Mouse (Mus musculus): ENCODE data around the gene Mlf1. TPM values are rescaled to one million over a fixed set of nuclear protein-coding genes. Genes with fewer than 3 reads are reported as not detected.

Gene Mlf1
- polyA plus RNA-seq (2012; rRNA removed): 0.08 TPM in 1 of 2 replicates, not detected in the other

GRCm38 (mm10) chr3:67373872-67374271 lies at the start of gene Mlf1:
Gene Mlf1 (plus strand): TSS chr3:67374097.
- no peak within 1 kb of the TSS for H3K27ac ChIP-seq (ENCODE audit: insufficient read depth, low read length)
- peaks cover 6% of the 10 kb centered on the region for H3K4me1 ChIP-seq (ENCODE audit: control insufficient read depth, insufficient read depth, insufficient read length)
- peak within 1 kb of the TSS; percentile 32; the same call in 1 of the 2 replicates for H3K4me3 ChIP-seq (ENCODE audit: extremely low read depth, insufficient read depth, insufficient read length)
- WGBS: under 1% methylated on average over 35 of the region's 35 CpGs
- no peak for TF ChIP-seq POLR2A (IDR thresholded peaks at IDR 0.05; ENCODE audit: low read depth, low read length)
- TF ChIP-seq CTCF (IDR thresholded peaks at IDR 0.05; ENCODE audit: extremely low read depth, insufficient read depth, insufficient read length, insufficient replicate concordance): no peak
- H3K36me3 ChIP-seq (ENCODE audit: control insufficient read depth, insufficient read depth, low read length): no peaks in the 10 kb centered on the region
- DNase-seq (ENCODE audit: low read depth in 1 of 2, low spot score in 2 of 2): peak; percentile 32 to 44
- H3K27me3 ChIP-seq (ENCODE audit: control insufficient read depth, insufficient read depth, low read length): peaks cover 10% of the 10 kb centered on the region

- 49% methylated on average over 3 of the region's 3 CpGs for WGBS
These were observed 34.3 kb upstream of the Mlf1 start for GRCm38 (mm10) chr3:67339558-67339957.

GRCm38 (mm10) chr3:67340921-67341320 lies 33.0 kb upstream of the Mlf1 start:
- Histone ChIP-seq H3K4me3 (ENCODE audit: extremely low read depth, insufficient read depth, insufficient read length) (no peak overlapping the region), H3K27me3 (ENCODE audit: control insufficient read depth, insufficient read depth, low read length) (no peaks in the 10 kb centered on the region), H3K4me1 (ENCODE audit: control insufficient read depth, insufficient read depth, insufficient read length) (no peaks in the 10 kb centered on the region), H3K27ac (ENCODE audit: insufficient read depth, low read length) (no peak overlapping the region), H3K36me3 (ENCODE audit: control insufficient read depth, insufficient read depth, low read length) (no peaks in the 10 kb centered on the region)
- TF ChIP-seq POLR2A (IDR thresholded peaks at IDR 0.05; ENCODE audit: low read depth, low read length) (no peak), CTCF (IDR thresholded peaks at IDR 0.05; ENCODE audit: extremely low read depth, insufficient read depth, insufficient read length, insufficient replicate concordance) (no peak)
- WGBS: 89% methylated on average over 7 of the region's 7 CpGs
- no peak for DNase-seq (ENCODE audit: low read depth in 1 of 2, low spot score in 2 of 2)

More at GRCm38 (mm10) chr3:67339558-67339957, 34.3 kb upstream of the Mlf1 start:
- H3K4me1 ChIP-seq (ENCODE audit: control insufficient read depth, insufficient read depth, insufficient read length): no peaks in the 10 kb centered on the region
- H3K27ac ChIP-seq (ENCODE audit: insufficient read depth, low read length): no peak overlapping the region
- no peaks in the 10 kb centered on the region for H3K27me3 ChIP-seq (ENCODE audit: control insufficient read depth, insufficient read depth, low read length)
- no peak for TF ChIP-seq POLR2A (IDR thresholded peaks at IDR 0.05; ENCODE audit: low read depth, low read length)
- no peak for TF ChIP-seq CTCF (IDR thresholded peaks at IDR 0.05; ENCODE audit: extremely low read depth, insufficient read depth, insufficient read length, insufficient replicate concordance)
- no peak overlapping the region for H3K4me3 ChIP-seq (ENCODE audit: extremely low read depth, insufficient read depth, insufficient read length)
- DNase-seq (ENCODE audit: low read depth in 1 of 2, low spot score in 2 of 2): no peak
- H3K36me3 ChIP-seq (ENCODE audit: control insufficient read depth, insufficient read depth, low read length): no peaks in the 10 kb centered on the region

- H3K4me1 ChIP-seq (ENCODE audit: control insufficient read depth, insufficient read depth, insufficient read length): no peaks in the 10 kb centered on the region
- H3K36me3 ChIP-seq (ENCODE audit: control insufficient read depth, insufficient read depth, low read length): no peaks in the 10 kb centered on the region
- no peak overlapping the region for H3K4me3 ChIP-seq (ENCODE audit: extremely low read depth, insufficient read depth, insufficient read length)
- H3K27ac ChIP-seq (ENCODE audit: insufficient read depth, low read length): no peak overlapping the region
- DNase-seq (ENCODE audit: low read depth in 1 of 2, low spot score in 2 of 2): no peak
- no peaks in the 10 kb centered on the region for H3K27me3 ChIP-seq (ENCODE audit: control insufficient read depth, insufficient read depth, low read length)
- TF ChIP-seq POLR2A (IDR thresholded peaks at IDR 0.05; ENCODE audit: low read depth, low read length): no peak
- TF ChIP-seq CTCF (IDR thresholded peaks at IDR 0.05; ENCODE audit: extremely low read depth, insufficient read depth, insufficient read length, insufficient replicate concordance): no peak
- 81% methylated on average over 5 of the region's 5 CpGs for WGBS
These were observed 30.8 kb upstream of the Mlf1 start for GRCm38 (mm10) chr3:67343004-67343662.

GRCm38 (mm10) chr3:67344599-67344998 lies 29.3 kb upstream of the Mlf1 start:
- Histone ChIP-seq H3K36me3 (ENCODE audit: control insufficient read depth, insufficient read depth, low read length) (no peaks in the 10 kb centered on the region), H3K27me3 (ENCODE audit: control insufficient read depth, insufficient read depth, low read length) (no peaks in the 10 kb centered on the region), H3K4me1 (ENCODE audit: control insufficient read depth, insufficient read depth, insufficient read length) (no peaks in the 10 kb centered on the region), H3K27ac (ENCODE audit: insufficient read depth, low read length) (no peak overlapping the region), H3K4me3 (ENCODE audit: extremely low read depth, insufficient read depth, insufficient read length) (no peak overlapping the region)
- peak; percentile 1 to 40 for DNase-seq (ENCODE audit: low read depth in 1 of 2, low spot score in 2 of 2)
- WGBS: 34% methylated on average over 2 of the region's 2 CpGs
- TF ChIP-seq POLR2A (IDR thresholded peaks at IDR 0.05; ENCODE audit: low read depth, low read length) (no peak), CTCF (IDR thresholded peaks at IDR 0.05; ENCODE audit: extremely low read depth, insufficient read depth, insufficient read length, insufficient replicate concordance) (peak; percentile 41; the same call in 1 of the 2 replicates)

- no peak for DNase-seq (ENCODE audit: low read depth in 1 of 2, low spot score in 2 of 2)
- Histone ChIP-seq H3K36me3 (ENCODE audit: control insufficient read depth, insufficient read depth, low read length) (no peaks in the 10 kb centered on the region), H3K27ac (ENCODE audit: insufficient read depth, low read length) (no peak overlapping the region), H3K4me3 (ENCODE audit: extremely low read depth, insufficient read depth, insufficient read length) (no peak overlapping the region), H3K4me1 (ENCODE audit: control insufficient read depth, insufficient read depth, insufficient read length) (no peaks in the 10 kb centered on the region), H3K27me3 (ENCODE audit: control insufficient read depth, insufficient read depth, low read length) (no peaks in the 10 kb centered on the region)
- WGBS: 90% methylated on average over 2 of the region's 2 CpGs
- no peak for TF ChIP-seq POLR2A (IDR thresholded peaks at IDR 0.05; ENCODE audit: low read depth, low read length)
- TF ChIP-seq CTCF (IDR thresholded peaks at IDR 0.05; ENCODE audit: extremely low read depth, insufficient read depth, insufficient read length, insufficient replicate concordance): no peak
These were observed 27.2 kb upstream of the Mlf1 start for GRCm38 (mm10) chr3:67346674-67347073.
